Mouse (Mus musculus): ENCODE results near the gene Mt2. TPM values are rescaled to one million over a fixed set of nuclear protein-coding genes. Genes with fewer than 3 reads are reported as not detected.

Gene Mt2
- polyA plus RNA-seq, 1 experiment from 2014 or later, result 17.9 TPM

DNA sequence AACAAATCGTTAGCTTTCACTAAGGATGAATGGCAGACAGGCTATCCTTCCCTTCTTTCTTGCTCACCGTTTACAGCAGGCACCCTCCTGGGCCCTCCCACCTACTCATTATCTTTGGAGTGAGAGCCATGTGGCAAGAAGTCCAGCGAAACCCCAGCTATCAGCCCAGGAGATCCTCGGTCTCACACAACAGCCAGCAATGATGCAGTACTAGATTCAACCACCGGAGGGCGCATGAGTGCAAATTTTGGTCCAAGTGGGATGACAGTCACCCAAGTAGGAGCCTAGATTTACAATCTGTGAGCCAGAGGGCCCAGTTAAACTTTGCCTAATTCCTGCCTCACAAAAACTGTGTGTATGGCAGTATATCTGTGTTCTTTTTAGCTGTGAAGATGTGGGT lies 5.2 kb upstream of the Mt2 start:
- Histone ChIP-seq H3K9ac (ENCODE audit: low read depth, low read length) (peak overlapping the region; percentile 7; the same call in 1 of the 2 replicates), H3K4me3 (ENCODE audit: low read depth, low read length) (no peak overlapping the region), H3K9me3 (replicated peaks; ENCODE audit: control insufficient read depth, low read length, poor library complexity, severe bottlenecking) (no peaks in the 10 kb centered on the region), H3K27ac (ENCODE audit: low read length) (no peak overlapping the region), H3K4me2 (ENCODE audit: low read length) (peak overlapping the region; percentile 30; the same call in 1 of the 2 replicates), H3K36me3 (ENCODE audit: control insufficient read depth, insufficient read depth, low read length) (no peaks in the 10 kb centered on the region), H3K4me1 (ENCODE audit: control insufficient read depth, insufficient read depth, low read length) (peaks cover 8% of the 10 kb centered on the region), H3K27me3 (ENCODE audit: control insufficient read depth, insufficient read depth, low read depth, low read length) (peaks cover 18% of the 10 kb centered on the region)
- peak; percentile 60; the same call in 1 of the 2 replicates for ATAC-seq
- WGBS, result 2% methylated on average over 6 of the region's 6 CpGs

DNA sequence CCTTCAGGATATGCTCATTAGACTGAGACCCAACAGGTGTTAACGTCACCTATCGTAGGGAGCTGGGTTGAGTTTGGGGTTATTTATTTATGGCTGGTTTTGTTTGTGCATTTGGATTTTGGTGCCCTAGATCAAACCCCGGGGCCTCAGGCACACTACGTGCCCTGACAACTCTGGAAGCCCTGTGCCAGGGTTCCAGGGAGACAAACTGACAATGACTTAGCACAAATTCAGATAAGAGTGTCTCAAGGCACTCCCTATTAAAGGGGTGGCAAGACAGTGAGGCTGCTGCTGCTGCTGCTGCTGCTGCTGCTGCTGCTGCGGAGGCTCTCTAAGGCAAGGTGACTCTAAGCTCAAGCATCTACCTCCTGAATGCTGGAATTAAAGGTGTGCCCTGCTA lies 2.9 kb upstream of the Mt2 start:
- no peak for ATAC-seq
- H3K4me1 ChIP-seq (ENCODE audit: control insufficient read depth, insufficient read depth, low read length), result peaks cover 19% of the 10 kb centered on the region
- no peak overlapping the region for H3K4me3 ChIP-seq (ENCODE audit: low read depth, low read length)
- H3K27me3 ChIP-seq (ENCODE audit: control insufficient read depth, insufficient read depth, low read depth, low read length), result peaks cover 37% of the 10 kb centered on the region
- WGBS, result 86% methylated on average over 5 of the region's 5 CpGs
- no peak overlapping the region for H3K4me2 ChIP-seq (ENCODE audit: low read length)
- no peak overlapping the region for H3K9ac ChIP-seq (ENCODE audit: low read depth, low read length)
- no peaks in the 10 kb centered on the region for H3K9me3 ChIP-seq (replicated peaks; ENCODE audit: control insufficient read depth, low read length, poor library complexity, severe bottlenecking)
- H3K27ac ChIP-seq (ENCODE audit: low read length), result no peak overlapping the region
- H3K36me3 ChIP-seq (ENCODE audit: control insufficient read depth, insufficient read depth, low read length), result no peaks in the 10 kb centered on the region

DNA sequence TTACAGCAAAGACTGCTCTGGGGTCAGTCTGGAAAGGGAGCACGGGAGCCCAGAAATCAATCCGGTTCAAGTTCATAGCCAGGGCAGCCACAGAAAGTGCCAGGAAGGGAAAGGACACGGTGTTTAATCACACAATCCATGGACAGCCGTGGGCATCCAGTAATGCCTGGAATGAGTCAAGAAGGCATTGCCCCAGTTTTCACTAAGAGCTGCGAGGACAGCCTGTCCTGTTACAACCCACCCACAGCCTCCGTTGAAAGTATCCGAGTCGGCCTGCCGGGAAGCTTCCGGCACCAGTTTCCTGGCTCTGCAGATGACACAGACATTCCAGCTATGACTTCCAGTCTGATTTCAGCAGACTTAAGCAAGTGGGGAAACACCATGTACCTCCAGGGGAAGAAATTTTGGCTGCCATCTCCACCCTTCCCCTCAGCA lies 1.1 kb upstream of the Mt2 start:
- Histone ChIP-seq H3K4me3 (ENCODE audit: low read depth, low read length) (no peak overlapping the region), H3K27ac (ENCODE audit: low read length) (no peak overlapping the region), H3K27me3 (ENCODE audit: control insufficient read depth, insufficient read depth, low read depth, low read length) (peaks cover 51% of the 10 kb centered on the region), H3K9ac (ENCODE audit: low read depth, low read length) (no peak overlapping the region), H3K4me1 (ENCODE audit: control insufficient read depth, insufficient read depth, low read length) (peaks cover 19% of the 10 kb centered on the region), H3K4me2 (ENCODE audit: low read length) (peak overlapping the region; percentile 95), H3K36me3 (ENCODE audit: control insufficient read depth, insufficient read depth, low read length) (no peaks in the 10 kb centered on the region), H3K9me3 (replicated peaks; ENCODE audit: control insufficient read depth, low read length, poor library complexity, severe bottlenecking) (no peaks in the 10 kb centered on the region)
- ATAC-seq, result no peak
- WGBS, result 52% methylated on average over 10 of the region's 10 CpGs

DNA sequence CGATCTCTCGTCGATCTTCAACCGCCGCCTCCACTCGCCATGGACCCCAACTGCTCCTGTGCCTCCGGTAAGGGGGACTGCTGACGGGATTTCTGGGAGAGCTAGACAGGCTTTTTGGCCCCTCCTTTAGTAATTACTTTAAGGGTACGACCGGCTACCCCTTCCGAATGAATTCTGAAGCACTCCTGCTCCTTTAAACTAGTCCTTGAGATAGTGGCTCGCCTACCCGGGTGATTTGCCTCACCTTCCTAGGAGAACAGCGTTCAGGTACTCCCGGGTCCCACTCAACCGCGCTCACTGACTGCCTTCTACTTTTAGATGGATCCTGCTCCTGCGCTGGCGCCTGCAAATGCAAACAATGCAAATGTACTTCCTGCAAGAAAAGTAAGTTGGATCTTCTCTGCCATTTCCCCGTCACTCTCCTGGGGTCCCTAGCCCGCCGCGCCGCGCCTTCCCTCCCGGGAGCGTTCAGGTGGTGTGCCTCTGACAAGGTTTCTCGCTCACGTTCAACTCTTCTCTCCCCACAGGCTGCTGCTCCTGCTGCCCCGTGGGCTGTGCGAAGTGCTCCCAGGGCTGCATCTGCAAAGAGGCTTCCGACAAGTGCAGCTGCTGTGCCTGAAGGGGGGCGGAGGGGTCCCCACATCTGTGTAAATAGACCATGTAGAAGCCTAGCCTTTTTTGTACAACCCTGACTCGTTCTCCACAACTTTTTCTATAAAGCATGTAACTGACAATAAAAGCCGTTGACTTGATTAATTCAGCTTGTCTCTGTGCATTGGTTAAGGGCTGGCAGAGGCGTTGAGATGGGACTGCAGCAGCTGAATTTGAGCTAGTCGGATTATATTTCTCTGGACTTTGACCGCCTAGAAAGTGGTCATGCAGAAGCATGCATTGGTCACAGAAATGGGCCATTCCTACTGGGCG lies 607 bp downstream of the Mt2 start:
- Histone ChIP-seq H3K27ac (ENCODE audit: low read length) (no peak overlapping the region), H3K9ac (ENCODE audit: low read depth, low read length) (peak overlapping the region; percentile 64; the same call in 1 of the 2 replicates), H3K4me3 (ENCODE audit: low read depth, low read length) (peak overlapping the region; percentile 49), H3K9me3 (replicated peaks; ENCODE audit: control insufficient read depth, low read length, poor library complexity, severe bottlenecking) (no peaks in the 10 kb centered on the region), H3K27me3 (ENCODE audit: control insufficient read depth, insufficient read depth, low read depth, low read length) (peaks cover 58% of the 10 kb centered on the region), H3K4me1 (ENCODE audit: control insufficient read depth, insufficient read depth, low read length) (peaks cover 19% of the 10 kb centered on the region), H3K36me3 (ENCODE audit: control insufficient read depth, insufficient read depth, low read length) (no peaks in the 10 kb centered on the region), H3K4me2 (ENCODE audit: low read length) (peak overlapping the region; percentile 95)
- WGBS, result 2% methylated on average over 39 of the region's 39 CpGs
- peak; percentile 22; the same call in 1 of the 2 replicates for ATAC-seq

DNA sequence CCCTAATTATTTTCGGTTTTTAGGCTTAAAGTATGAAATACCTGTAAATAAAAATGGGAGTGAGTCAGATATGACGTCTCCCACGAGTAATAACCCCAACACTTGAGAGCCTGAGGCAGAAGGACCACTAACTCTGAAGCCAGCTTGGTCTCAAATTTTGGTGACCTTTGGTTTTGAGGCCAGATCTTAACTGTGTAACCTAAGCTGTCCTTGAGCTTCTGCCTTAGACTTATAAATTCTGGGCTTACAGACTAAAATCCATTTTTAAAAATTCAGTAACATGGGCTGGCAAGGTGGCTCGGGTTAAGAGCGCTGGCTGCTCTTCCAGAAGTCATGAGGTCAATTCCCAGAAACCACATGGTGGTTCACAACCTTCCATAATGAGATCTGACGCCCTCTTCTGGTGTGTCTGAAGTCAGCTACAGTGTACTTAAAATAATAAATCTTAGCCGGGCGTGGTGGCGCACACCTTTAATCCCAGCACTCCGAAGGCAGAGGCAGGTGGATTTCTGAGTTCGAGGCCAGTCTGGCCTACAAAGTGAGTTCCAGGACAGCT lies 1.5 kb downstream of the Mt2 start:
- no peak overlapping the region for H3K27ac ChIP-seq (ENCODE audit: low read length)
- peaks cover 66% of the 10 kb centered on the region for H3K27me3 ChIP-seq (ENCODE audit: control insufficient read depth, insufficient read depth, low read depth, low read length)
- H3K4me1 ChIP-seq (ENCODE audit: control insufficient read depth, insufficient read depth, low read length), result peaks cover 23% of the 10 kb centered on the region
- 47% methylated on average over 11 of the region's 11 CpGs for WGBS
- no peak overlapping the region for H3K9ac ChIP-seq (ENCODE audit: low read depth, low read length)
- H3K4me3 ChIP-seq (ENCODE audit: low read depth, low read length), result no peak overlapping the region
- no peak for ATAC-seq
- H3K36me3 ChIP-seq (ENCODE audit: control insufficient read depth, insufficient read depth, low read length), result no peaks in the 10 kb centered on the region
- no peak overlapping the region for H3K4me2 ChIP-seq (ENCODE audit: low read length)
- no peaks in the 10 kb centered on the region for H3K9me3 ChIP-seq (replicated peaks; ENCODE audit: control insufficient read depth, low read length, poor library complexity, severe bottlenecking)

DNA sequence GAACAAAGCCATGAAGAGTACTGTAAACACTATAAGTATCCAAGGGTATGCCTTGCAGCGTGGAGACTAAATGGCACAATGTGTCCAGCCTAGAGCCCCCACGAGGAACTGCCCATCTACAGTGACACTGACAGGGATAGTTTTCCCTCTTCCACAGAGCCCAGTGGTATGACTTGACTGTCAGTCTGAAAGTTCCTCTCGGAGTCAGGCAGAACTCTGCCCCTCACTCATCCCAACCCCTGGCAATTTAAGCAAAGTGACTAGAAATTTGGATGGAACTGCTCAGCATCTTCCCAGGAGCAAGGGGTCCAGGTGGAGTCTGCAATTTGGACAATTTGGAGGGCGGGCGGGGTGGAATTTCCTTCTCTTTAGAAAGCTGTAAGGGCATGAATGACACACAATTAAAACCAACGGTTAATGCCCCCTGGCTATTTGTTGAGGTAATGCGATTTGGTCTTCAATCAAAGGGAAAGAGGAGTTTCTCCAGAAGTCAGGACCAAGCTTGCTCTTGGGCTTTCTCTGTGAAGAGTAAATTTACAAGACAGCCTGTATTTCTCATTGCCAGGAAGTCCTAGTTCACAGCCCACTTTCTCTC lies 2.3 kb downstream of the Mt2 start:
- Histone ChIP-seq H3K27ac (ENCODE audit: low read length) (no peak overlapping the region), H3K4me2 (ENCODE audit: low read length) (no peak overlapping the region), H3K9ac (ENCODE audit: low read depth, low read length) (no peak overlapping the region), H3K4me1 (ENCODE audit: control insufficient read depth, insufficient read depth, low read length) (peaks cover 30% of the 10 kb centered on the region), H3K4me3 (ENCODE audit: low read depth, low read length) (no peak overlapping the region), H3K27me3 (ENCODE audit: control insufficient read depth, insufficient read depth, low read depth, low read length) (peaks cover 70% of the 10 kb centered on the region), H3K9me3 (replicated peaks; ENCODE audit: control insufficient read depth, low read length, poor library complexity, severe bottlenecking) (no peaks in the 10 kb centered on the region), H3K36me3 (ENCODE audit: control insufficient read depth, insufficient read depth, low read length) (no peaks in the 10 kb centered on the region)
- WGBS, result 28% methylated on average over 7 of the region's 7 CpGs
- no peak for ATAC-seq

DNA sequence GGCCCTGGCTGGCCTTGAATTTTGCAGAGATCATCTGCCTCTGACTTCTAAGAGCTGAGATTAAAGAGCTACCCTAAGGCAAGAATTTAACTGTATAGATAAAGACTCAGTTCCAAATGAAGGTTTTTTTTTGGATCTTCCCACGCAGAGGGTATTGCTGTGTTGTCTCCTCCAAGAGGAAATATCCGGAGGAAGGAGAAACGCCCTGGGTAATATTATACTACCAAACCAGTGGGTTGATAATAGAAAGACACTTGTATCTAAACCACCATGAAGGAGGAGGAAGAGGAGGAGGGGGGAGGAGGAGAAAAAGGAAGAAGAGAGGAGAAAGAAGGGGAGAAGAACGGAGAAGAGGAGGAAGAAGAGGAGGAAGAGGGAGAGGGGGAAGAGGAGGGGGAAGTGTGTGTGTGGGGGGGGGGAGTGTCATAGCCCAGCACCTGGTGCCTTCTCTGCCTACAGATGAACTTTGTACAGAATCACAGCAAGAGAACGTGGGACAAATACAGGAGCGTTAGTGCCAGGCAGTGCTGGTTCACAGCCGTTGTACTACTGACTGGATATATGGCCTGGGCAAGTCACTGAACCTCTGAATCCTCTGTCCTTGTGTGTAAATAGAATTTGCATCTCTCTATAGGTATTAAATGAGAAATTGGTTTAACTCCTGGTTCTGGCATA lies 5.4 kb downstream of the Mt2 start:
- 65% methylated on average over 7 of the region's 7 CpGs for WGBS
- Histone ChIP-seq H3K9me3 (replicated peaks; ENCODE audit: control insufficient read depth, low read length, poor library complexity, severe bottlenecking) (no peaks in the 10 kb centered on the region), H3K4me2 (ENCODE audit: low read length) (no peak overlapping the region), H3K27ac (ENCODE audit: low read length) (no peak overlapping the region), H3K36me3 (ENCODE audit: control insufficient read depth, insufficient read depth, low read length) (no peaks in the 10 kb centered on the region), H3K9ac (ENCODE audit: low read depth, low read length) (no peak overlapping the region), H3K4me3 (ENCODE audit: low read depth, low read length) (no peak overlapping the region), H3K4me1 (ENCODE audit: control insufficient read depth, insufficient read depth, low read length) (peaks cover 22% of the 10 kb centered on the region), H3K27me3 (ENCODE audit: control insufficient read depth, insufficient read depth, low read depth, low read length) (peaks cover 69% of the 10 kb centered on the region)
- no peak for ATAC-seq

DNA sequence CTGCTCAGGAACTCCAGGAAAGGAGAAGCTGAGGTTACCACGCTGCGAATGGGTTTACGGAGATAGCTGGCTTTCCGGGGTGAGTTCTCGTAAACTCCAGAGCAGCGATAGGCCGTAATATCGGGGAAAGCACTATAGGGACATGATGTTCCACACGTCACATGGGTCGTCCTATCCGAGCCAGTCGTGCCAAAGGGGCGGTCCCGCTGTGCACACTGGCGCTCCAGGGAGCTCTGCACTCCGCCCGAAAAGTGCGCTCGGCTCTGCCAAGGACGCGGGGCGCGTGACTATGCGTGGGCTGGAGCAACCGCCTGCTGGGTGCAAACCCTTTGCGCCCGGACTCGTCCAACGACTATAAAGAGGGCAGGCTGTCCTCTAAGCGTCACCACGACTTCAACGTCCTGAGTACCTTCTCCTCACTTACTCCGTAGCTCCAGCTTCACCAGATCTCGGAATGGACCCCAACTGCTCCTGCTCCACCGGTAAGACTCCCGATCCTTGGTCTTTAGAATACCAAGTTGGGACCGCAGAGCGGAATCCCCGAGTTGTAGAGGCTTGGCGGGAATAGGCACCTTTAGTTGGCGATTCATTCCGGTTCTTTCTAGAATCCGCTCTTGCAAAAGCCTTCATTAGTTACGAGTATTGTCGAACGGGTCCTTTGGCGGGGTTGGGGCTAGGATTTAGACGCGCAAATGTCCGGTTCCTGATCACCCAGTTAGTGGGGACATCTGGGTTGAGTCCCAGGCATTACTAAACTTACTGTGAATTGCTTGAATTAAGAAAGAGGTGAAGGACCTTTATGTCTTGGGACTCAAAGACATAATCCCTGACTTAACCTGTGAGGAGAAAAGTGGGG lies 6.6 kb downstream of the Mt2 start, which contains the start of gene Mt1:
TSS of gene Mt1 (plus strand) at position 226 of the 856 bp plus-strand sequence.
- Histone ChIP-seq H3K27ac (ENCODE audit: low read length) (no peak within 1 kb of the TSS), H3K4me3 (ENCODE audit: low read depth, low read length) (peak within 1 kb of the TSS; percentile 31), H3K9ac (ENCODE audit: low read depth, low read length) (peak within 1 kb of the TSS; percentile 33; the same call in 1 of the 2 replicates), H3K9me3 (replicated peaks; ENCODE audit: control insufficient read depth, low read length, poor library complexity, severe bottlenecking) (no peaks in the 10 kb centered on the region), H3K4me1 (ENCODE audit: control insufficient read depth, insufficient read depth, low read length) (peaks cover 22% of the 10 kb centered on the region), H3K27me3 (ENCODE audit: control insufficient read depth, insufficient read depth, low read depth, low read length) (peaks cover 72% of the 10 kb centered on the region), H3K4me2 (ENCODE audit: low read length) (peak within 1 kb of the TSS; percentile 82), H3K36me3 (ENCODE audit: control insufficient read depth, insufficient read depth, low read length) (no peaks in the 10 kb centered on the region)
- ATAC-seq, result peak; percentile 82
- WGBS, result under 1% methylated on average over 50 of the region's 50 CpGs
